Mouse (Mus musculus): ENCODE measurements around the gene Tnni2.
A peak's percentile ranks its signal among the peaks of the same experiment; 100 is the strongest.

Gene Tnni2

GRCm38 (mm10) chr7:142459299-142459691 lies 17.7 kb downstream of the Tnni2 start:
- DNase-seq (ENCODE audit: low read depth, low spot score), result no peak

GRCm38 (mm10) chr7:142460636-142461077 lies 19.0 kb downstream of the Tnni2 start, which contains the start of gene Lsp1:
TSS of gene Lsp1 (plus strand) at chr7:142460809.
- DNase-seq (ENCODE audit: low read depth, low spot score), result no peak

GRCm38 (mm10) chr7:142461446-142461845 lies 19.8 kb downstream of the Tnni2 start:
- DNase-seq (ENCODE audit: low read depth, low spot score), result no peak

GRCm38 (mm10) chr7:142462190-142462589 lies 20.6 kb downstream of the Tnni2 start:
- DNase-seq (ENCODE audit: low read depth, low spot score), result no peak

- no peak for DNase-seq (ENCODE audit: low read depth, low spot score)
Measured at GRCm38 (mm10) chr7:142462594-142463078, 21.0 kb downstream of the Tnni2 start.

GRCm38 (mm10) chr7:142470171-142470691 lies 28.6 kb downstream of the Tnni2 start:
- no peak for DNase-seq (ENCODE audit: low read depth, low spot score)

- DNase-seq (ENCODE audit: low read depth, low spot score), result no peak
Measured at GRCm38 (mm10) chr7:142470808-142471413, 29.3 kb downstream of the Tnni2 start.

- DNase-seq (ENCODE audit: low read depth, low spot score), result no peak
Measured at GRCm38 (mm10) chr7:142471414-142471861, 29.8 kb downstream of the Tnni2 start.

GRCm38 (mm10) chr7:142471884-142472570 lies 30.4 kb downstream of the Tnni2 start:
- DNase-seq (ENCODE audit: low read depth, low spot score), result no peak

- no peak for DNase-seq (ENCODE audit: low read depth, low spot score)
Measured at GRCm38 (mm10) chr7:142472936-142473335, 31.3 kb downstream of the Tnni2 start.

- no peak for DNase-seq (ENCODE audit: low read depth, low spot score)
Measured at GRCm38 (mm10) chr7:142473476-142473875, 31.9 kb downstream of the Tnni2 start.

GRCm38 (mm10) chr7:142474799-142475198 lies 33.2 kb downstream of the Tnni2 start:
- no peak for DNase-seq (ENCODE audit: low read depth, low spot score)

GRCm38 (mm10) chr7:142475641-142476040 lies 34.0 kb downstream of the Tnni2 start:
- DNase-seq (ENCODE audit: low read depth, low spot score), result no peak

GRCm38 (mm10) chr7:142476271-142476670 lies 34.7 kb downstream of the Tnni2 start:
- no peak for DNase-seq (ENCODE audit: low read depth, low spot score)

GRCm38 (mm10) chr7:142476795-142477452 lies 35.3 kb downstream of the Tnni2 start:
- DNase-seq (ENCODE audit: low read depth, low spot score), result no peak

- DNase-seq (ENCODE audit: low read depth, low spot score), result no peak
Measured at GRCm38 (mm10) chr7:142478001-142478400, 36.4 kb downstream of the Tnni2 start.

- DNase-seq (ENCODE audit: low read depth, low spot score), result no peak
Measured at GRCm38 (mm10) chr7:142478574-142478973, 37.0 kb downstream of the Tnni2 start.

- DNase-seq (ENCODE audit: low read depth, low spot score), result no peak
Measured at GRCm38 (mm10) chr7:142479307-142479706, 37.7 kb downstream of the Tnni2 start.

- no peak for DNase-seq (ENCODE audit: low read depth, low spot score)
Measured at GRCm38 (mm10) chr7:142479886-142480285, 38.3 kb downstream of the Tnni2 start.

GRCm38 (mm10) chr7:142480661-142481060 lies 39.1 kb downstream of the Tnni2 start:
- no peak for DNase-seq (ENCODE audit: low read depth, low spot score)

- DNase-seq (ENCODE audit: low read depth, low spot score), result peak; percentile 43
Measured at GRCm38 (mm10) chr7:142481186-142481567, 39.6 kb downstream of the Tnni2 start.

- no peak for DNase-seq (ENCODE audit: low read depth, low spot score)
Measured at GRCm38 (mm10) chr7:142481568-142482255, 40.1 kb downstream of the Tnni2 start.

All from R1 (cell line).